In genomic region chr2:60910820-60911219, GRCm38 (mm10) we compare ENCODE assay signal across 9 mouse cellular contexts. TPM values are rescaled to one million over a fixed set of nuclear protein-coding genes. Genes with fewer than 3 reads are reported as not detected.
A peak's percentile ranks its signal among the peaks of the same experiment; 100 is the strongest.
DNase-seq lines count a peak whose midpoint lies in the region; ATAC-seq and TF ChIP-seq lines count a peak whose summit lies in the region.
"Had no signal": no experiment of that assay in that cellular context is flagged by ENCODE, and none has a peak within 500 bp of the region (broad histone marks: within the 10 kb centered on the region; RNA-seq: fewer than 3 reads in every experiment).

No protein-coding gene starts in this region.

- no peak for TF ChIP-seq POLR2A in thymus, adult 2 months (IDR thresholded peaks at IDR 0.05; ENCODE audit: control insufficient read depth, extremely low read depth, insufficient read depth, low read length, poor library complexity)

- no peak overlapping the region for H3K9ac ChIP-seq in intestine, embryonic 16.5 days (ENCODE audit: low read depth, low read length)
- no peak overlapping the region for H3K9ac ChIP-seq in liver, embryonic 16.5 days (ENCODE audit: low read depth, low read length)
- no peak overlapping the region for H3K9ac ChIP-seq in stomach, embryonic 15.5 days
- H3K9ac ChIP-seq: limb, embryonic 12.5 days had no signal

- WGBS in intestine, embryonic 16.5 days, result 46% methylated on average over 6 of the region's 6 CpGs
- WGBS in liver, embryonic 16.5 days (ENCODE audit: insufficient replicate concordance), result 28% methylated on average over 6 of the region's 6 CpGs
- WGBS in stomach, embryonic 15.5 days, result 37% methylated on average over 6 of the region's 6 CpGs
- 65% methylated on average over 6 of the region's 6 CpGs for WGBS in thymus, adult 2 months

- no peaks in the 10 kb centered on the region for H3K27me3 ChIP-seq in intestine, embryonic 16.5 days (replicated peaks; ENCODE audit: control insufficient read depth, insufficient read depth, low read length)
- no peaks in the 10 kb centered on the region for H3K27me3 ChIP-seq in liver, embryonic 16.5 days (ENCODE audit: control insufficient read depth, insufficient read depth, low read depth, low read length)
- H3K27me3 ChIP-seq in stomach, embryonic 15.5 days (replicated peaks), result no peaks in the 10 kb centered on the region
- no peaks in the 10 kb centered on the region for H3K27me3 ChIP-seq in thymus, adult 2 months (ENCODE audit: control insufficient read depth, insufficient read depth, low read length)
- H3K27me3 ChIP-seq: limb, embryonic 12.5 days had no signal

- H3K36me3 ChIP-seq in intestine, embryonic 16.5 days (ENCODE audit: control insufficient read depth, insufficient read depth, low read length), result no peaks in the 10 kb centered on the region
- no peaks in the 10 kb centered on the region for H3K36me3 ChIP-seq in liver, embryonic 16.5 days (ENCODE audit: control insufficient read depth, insufficient read depth)
- H3K36me3 ChIP-seq in stomach, embryonic 15.5 days, result no peaks in the 10 kb centered on the region
- no peaks in the 10 kb centered on the region for H3K36me3 ChIP-seq in thymus, adult 2 months (ENCODE audit: control insufficient read depth, insufficient read depth, low read length)
- H3K36me3 ChIP-seq: limb, embryonic 12.5 days had no signal

- peaks cover 17% of the 10 kb centered on the region for H3K4me1 ChIP-seq in intestine, embryonic 16.5 days (ENCODE audit: control insufficient read depth, insufficient read depth, low read length)
- H3K4me1 ChIP-seq in liver, embryonic 16.5 days (ENCODE audit: control insufficient read depth, low read depth, low read length), result peaks cover 5% of the 10 kb centered on the region
- peaks cover 14% of the 10 kb centered on the region for H3K4me1 ChIP-seq in stomach, embryonic 15.5 days
- H3K4me1 ChIP-seq in thymus, adult 2 months (replicated peaks; ENCODE audit: control insufficient read depth, insufficient read depth, low read length), result no peaks in the 10 kb centered on the region

- no peak overlapping the region for H3K4me3 ChIP-seq in intestine, embryonic 16.5 days (ENCODE audit: low read length)
- H3K4me3 ChIP-seq in liver, embryonic 16.5 days (ENCODE audit: low read depth, low read length), result no peak overlapping the region
- no peak overlapping the region for H3K4me3 ChIP-seq in stomach, embryonic 15.5 days (replicated peaks)
- no peak overlapping the region for H3K4me3 ChIP-seq in thymus, adult 2 months (ENCODE audit: control insufficient read depth, insufficient read depth, low read length)
- H3K4me3 ChIP-seq: limb, embryonic 12.5 days had no signal

- H3K4me2 ChIP-seq in intestine, embryonic 16.5 days (ENCODE audit: low read depth, low read length), result no peak overlapping the region
- H3K4me2 ChIP-seq in liver, embryonic 16.5 days (ENCODE audit: low read depth, low read length), result peak overlapping the region; percentile 42
- no peak overlapping the region for H3K4me2 ChIP-seq in stomach, embryonic 15.5 days
- H3K4me2 ChIP-seq: limb, embryonic 12.5 days had no signal

- no peak for TF ChIP-seq CTCF in thymus, adult 2 months (IDR thresholded peaks at IDR 0.05; ENCODE audit: borderline replicate concordance, control insufficient read depth, extremely low read depth, insufficient read depth, low read length, poor library complexity)

- no peaks in the 10 kb centered on the region for H3K9me3 ChIP-seq in intestine, embryonic 16.5 days (ENCODE audit: control insufficient read depth, low read length)
- no peaks in the 10 kb centered on the region for H3K9me3 ChIP-seq in liver, embryonic 16.5 days (replicated peaks; ENCODE audit: control insufficient read depth, low read length)
- no peaks in the 10 kb centered on the region for H3K9me3 ChIP-seq in stomach, embryonic 15.5 days
- H3K9me3 ChIP-seq: limb, embryonic 12.5 days had no signal

- H3K27ac ChIP-seq in intestine, embryonic 16.5 days (ENCODE audit: low read length), result no peak overlapping the region
- H3K27ac ChIP-seq in liver, embryonic 16.5 days (ENCODE audit: low read length), result peak overlapping the region; percentile 50
- no peak overlapping the region for H3K27ac ChIP-seq in stomach, embryonic 15.5 days
- no peak overlapping the region for H3K27ac ChIP-seq in thymus, adult 2 months (ENCODE audit: control insufficient read depth, insufficient read depth, low read length)
- H3K27ac ChIP-seq: limb, embryonic 12.5 days had no signal

- peak; percentile 44 for DNase-seq in 3T3-L1 (ENCODE audit: low read depth, low spot score)
- peak; percentile 34 for DNase-seq in R1 (ENCODE audit: low read depth, low spot score)
- DNase-seq in gastrocnemius, adult 8-10 months (ENCODE audit: low spot score in 2 of 2), result peak; percentile 46 to 60
- DNase-seq in thymus, adult 18-20 months, result no peak
- DNase-seq in thymus, adult 2 months, result no peak

- peak; percentile 54 for ATAC-seq in intestine, embryonic 16.5 days
- ATAC-seq in liver, embryonic 16.5 days (ENCODE audit: low read depth), result peak; percentile 76
- ATAC-seq in stomach, embryonic 15.5 days (ENCODE audit: insufficient read depth, low FRiP score, low read depth), result peak; percentile 43; the same call in 1 of the 2 replicates

RNA-seq across cellular contexts. Expression of gene Rbms1, which starts 52.2 kb away (rescaled TPM):
- total RNA-seq in gastrocnemius, adult 8-10 months (2022), result 10 to 100 TPM; 10.2 to 19.1 (median 16.0) TPM
- polyA plus RNA-seq in intestine, embryonic 16.5 days (2015; fragmentation: Nextera tagmentation; extraction: Ambion mirVana), result 66.8 and 72.2 TPM in 2 replicates
- polyA plus RNA-seq in liver, embryonic 16.5 days (2015; fragmentation: Nextera tagmentation; extraction: Ambion mirVana), result 39.6 and 44.9 TPM in 2 replicates
- 122 and 130 TPM in 2 replicates for polyA plus RNA-seq in stomach, embryonic 15.5 days (2015; fragmentation: Nextera tagmentation; extraction: Ambion mirVana)
- polyA plus RNA-seq in thymus, adult 2 months (2012; rRNA removed), result 151 and 163 TPM in 2 replicates

Comparison
In these comparisons a context has a peak if more than half of its experiments do, and no peak if none do; other contexts are left out.
1. DNase-seq: peak in 3T3-L1 (single experiment), R1 (single experiment) and gastrocnemius, adult 8-10 months (2 of 2); none in thymus, adult 18-20 months (0 of 2) and thymus, adult 2 months (single experiment).
2. Peak in every context shown above with its lines, with median percentiles within 50 percentile points of each other: ATAC-seq.